ENCODE assay signal across 8 mouse cellular contexts in the genomic region with DNA sequence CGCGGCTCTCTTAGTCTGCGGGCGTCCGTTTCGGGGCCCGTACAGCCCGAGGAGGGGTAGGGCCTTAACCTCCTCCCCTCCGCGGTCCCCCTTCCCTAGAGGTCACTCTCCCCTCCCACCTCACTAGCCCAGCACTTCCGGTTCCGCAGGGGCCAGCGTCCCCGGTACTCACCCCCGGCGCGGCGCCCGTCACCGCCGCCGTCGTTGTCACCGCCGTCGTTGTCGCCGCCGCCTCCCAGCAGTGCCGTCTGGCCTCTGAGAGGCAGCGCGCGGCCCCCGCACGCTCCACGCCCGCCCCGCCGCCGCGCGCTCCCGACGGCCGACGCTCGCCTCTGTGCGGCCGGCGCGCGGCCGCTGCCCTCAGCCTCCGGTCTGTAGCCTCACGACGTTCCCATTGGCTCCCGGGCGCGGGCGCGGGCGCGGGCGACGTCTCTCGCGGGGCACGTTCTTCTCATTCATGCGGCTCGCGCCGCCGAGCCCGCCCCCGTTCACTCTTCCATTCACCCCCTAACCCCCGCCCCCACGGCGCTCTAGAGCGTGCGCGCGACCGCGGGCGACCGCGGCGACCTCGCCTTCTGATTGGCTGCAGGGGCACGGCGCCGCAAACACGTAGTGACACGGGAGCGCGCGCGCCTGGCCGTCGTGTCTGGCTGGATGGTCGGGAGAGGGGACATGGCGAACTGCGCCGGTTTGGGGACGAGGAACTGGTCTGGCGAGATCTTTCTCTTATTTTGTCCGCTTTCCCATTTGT. TPM values are rescaled to one million over a fixed set of nuclear protein-coding genes. Genes with fewer than 3 reads are reported as not detected.
DNase-seq lines count a peak whose midpoint lies in the region; ATAC-seq and TF ChIP-seq lines count a peak whose summit lies in the region.

A gene (minus strand): TSS at position 370 of the 751 bp plus-strand sequence.

- H3K9me3 ChIP-seq in embryonic facial prominence, embryonic 13.5 days = no peaks in the 10 kb centered on the region
- H3K9me3 ChIP-seq in limb, embryonic 12.5 days = no peaks in the 10 kb centered on the region
- no peaks in the 10 kb centered on the region for H3K9me3 ChIP-seq in midbrain, embryonic 15.5 days

- peaks cover 13% of the 10 kb centered on the region for H3K4me1 ChIP-seq in embryonic facial prominence, embryonic 13.5 days
- H3K4me1 ChIP-seq in kidney, adult 2 months (ENCODE audit: control insufficient read depth, insufficient read depth, low read length) = peaks cover 4% of the 10 kb centered on the region; the same call in 1 of the 2 replicates
- H3K4me1 ChIP-seq in limb, embryonic 12.5 days (replicated peaks) = peaks cover 13% of the 10 kb centered on the region
- peaks cover 23% of the 10 kb centered on the region for H3K4me1 ChIP-seq in midbrain, embryonic 15.5 days
- H3K4me1 ChIP-seq in spleen, adult 2 months (ENCODE audit: control insufficient read depth, insufficient read depth, insufficient read length) = peaks cover 3% of the 10 kb centered on the region

- peaks cover 10% of the 10 kb centered on the region for H3K36me3 ChIP-seq in embryonic facial prominence, embryonic 13.5 days
- H3K36me3 ChIP-seq in kidney, adult 2 months (ENCODE audit: control insufficient read depth, insufficient read depth, low read length) = peaks cover 5% of the 10 kb centered on the region
- H3K36me3 ChIP-seq in limb, embryonic 12.5 days = peaks cover 11% of the 10 kb centered on the region
- H3K36me3 ChIP-seq in midbrain, embryonic 15.5 days (replicated peaks) = peaks cover 7% of the 10 kb centered on the region
- peaks cover 6% of the 10 kb centered on the region for H3K36me3 ChIP-seq in spleen, adult 2 months (ENCODE audit: control insufficient read depth, insufficient read depth, low read length)

- H3K4me3 ChIP-seq in embryonic facial prominence, embryonic 13.5 days = peak within 1 kb of the TSS; percentile 93
- peak within 1 kb of the TSS; percentile 95 for H3K4me3 ChIP-seq in kidney, adult 2 months (ENCODE audit: insufficient read depth, low read depth, low read length)
- peak within 1 kb of the TSS; percentile 92 for H3K4me3 ChIP-seq in limb, embryonic 12.5 days (replicated peaks)
- H3K4me3 ChIP-seq in midbrain, embryonic 15.5 days = peak within 1 kb of the TSS; percentile 88
- peak within 1 kb of the TSS; percentile 98 for H3K4me3 ChIP-seq in spleen, adult 2 months (ENCODE audit: extremely low read depth, insufficient read depth, insufficient read length)

- no peak for TF ChIP-seq CTCF in kidney, adult 2 months (conservative IDR thresholded peaks at IDR 0.05; ENCODE audit: insufficient read depth, insufficient read length, low read depth, low read length)
- TF ChIP-seq CTCF in spleen, adult 2 months (IDR thresholded peaks at IDR 0.05; ENCODE audit: extremely low read depth, insufficient read depth, insufficient read length, insufficient replicate concordance) = no peak

- peak; percentile 96 for ATAC-seq in embryonic facial prominence, embryonic 13.5 days (ENCODE audit: insufficient number of reproducible peaks, insufficient read depth, low FRiP score, low TSS enrichment, low read depth)
- peak; percentile 94 for ATAC-seq in limb, embryonic 12.5 days (ENCODE audit: insufficient number of reproducible peaks, insufficient read depth, low FRiP score, low TSS enrichment, low read depth)
- peak; percentile 97 for ATAC-seq in midbrain, embryonic 15.5 days (replicated peaks)

- no peaks in the 10 kb centered on the region for H3K27me3 ChIP-seq in embryonic facial prominence, embryonic 13.5 days
- H3K27me3 ChIP-seq in kidney, adult 2 months (replicated peaks; ENCODE audit: control insufficient read depth, insufficient read depth, low read length) = no peaks in the 10 kb centered on the region
- no peaks in the 10 kb centered on the region for H3K27me3 ChIP-seq in limb, embryonic 12.5 days
- no peaks in the 10 kb centered on the region for H3K27me3 ChIP-seq in midbrain, embryonic 15.5 days (replicated peaks)
- no peaks in the 10 kb centered on the region for H3K27me3 ChIP-seq in spleen, adult 2 months (ENCODE audit: control insufficient read depth, insufficient read depth, low read length)

- H3K27ac ChIP-seq in embryonic facial prominence, embryonic 13.5 days = peak within 1 kb of the TSS; percentile 96
- H3K27ac ChIP-seq in kidney, adult 2 months (ENCODE audit: insufficient read depth, low read depth, low read length) = peak within 1 kb of the TSS; percentile 93
- peak within 1 kb of the TSS; percentile 95 for H3K27ac ChIP-seq in limb, embryonic 12.5 days
- H3K27ac ChIP-seq in midbrain, embryonic 15.5 days = peak within 1 kb of the TSS; percentile 96
- peak within 1 kb of the TSS; percentile 94 for H3K27ac ChIP-seq in spleen, adult 2 months (ENCODE audit: insufficient read depth, low read length)

- peak; percentile 93 for TF ChIP-seq POLR2A in kidney, adult 2 months (IDR thresholded peaks at IDR 0.05; ENCODE audit: low read depth, low read length)
- TF ChIP-seq POLR2A in spleen, adult 2 months (IDR thresholded peaks at IDR 0.05; ENCODE audit: low read depth, low read length) = peak; percentile 89

- peak; percentile 98 for DNase-seq in 3134 (ENCODE audit: extremely low read depth, insufficient read length, low spot score)
- DNase-seq in adrenal gland, postnatal 36 days = peak; percentile 99
- DNase-seq in heart, adult 18-20 months = peak; percentile 99
- peak; percentile 99 for DNase-seq in kidney, adult 2 months
- peak; percentile 96 to 97 for DNase-seq in spleen, adult 2 months (ENCODE audit: low read depth in 1 of 2, low spot score in 2 of 2)

- peak within 1 kb of the TSS; percentile 99 for H3K9ac ChIP-seq in embryonic facial prominence, embryonic 13.5 days
- H3K9ac ChIP-seq in limb, embryonic 12.5 days (replicated peaks) = peak within 1 kb of the TSS; percentile 93
- peak within 1 kb of the TSS; percentile 92 for H3K9ac ChIP-seq in midbrain, embryonic 15.5 days

- WGBS in embryonic facial prominence, embryonic 13.5 days = 1% methylated on average over 106 of the region's 107 CpGs
- under 1% methylated on average over 105 of the region's 107 CpGs for WGBS in kidney, adult 2 months
- WGBS in limb, embryonic 12.5 days = under 1% methylated on average over 102 of the region's 107 CpGs
- under 1% methylated on average over 92 of the region's 107 CpGs for WGBS in midbrain, embryonic 15.5 days
- WGBS in spleen, adult 2 months = under 1% methylated on average over 104 of the region's 107 CpGs

- peak within 1 kb of the TSS; percentile 68 for H3K4me2 ChIP-seq in embryonic facial prominence, embryonic 13.5 days
- peak within 1 kb of the TSS; percentile 74 for H3K4me2 ChIP-seq in limb, embryonic 12.5 days
- peak within 1 kb of the TSS; percentile 90 for H3K4me2 ChIP-seq in midbrain, embryonic 15.5 days

RNA-seq across cellular contexts. Expression of the gene that starts here (rescaled TPM):
- 10 to 100 TPM; 63.3 to 63.9 TPM for total RNA-seq in adrenal gland, postnatal 36 days (2021)
- 25.2 and 29.6 TPM in 2 replicates for polyA plus RNA-seq in embryonic facial prominence, embryonic 13.5 days (2015; fragmentation: Nextera tagmentation; extraction: Ambion mirVana)
- 10 to 100 TPM; 63.2 to 64.3 TPM for total RNA-seq in heart, adult 18-20 months (2021)
- 59.6 and 65.8 TPM in 2 replicates for polyA plus RNA-seq in kidney, adult 2 months (2012; rRNA removed)
- 32.0 and 38.3 TPM in 2 replicates for polyA plus RNA-seq in limb, embryonic 12.5 days (2016; fragmentation: Nextera tagmentation; extraction: Ambion mirVana)
- 19.0 and 19.9 TPM in 2 replicates for polyA plus RNA-seq in midbrain, embryonic 15.5 days (2015; fragmentation: Nextera tagmentation; extraction: Ambion mirVana)
- polyA plus RNA-seq in spleen, adult 2 months (2012; rRNA removed) = 24.2 and 27.1 TPM in 2 replicates

Comparison
In these comparisons a context has a peak if more than half of its experiments do, and no peak if none do; other contexts are left out.
1. Peak in every context shown above with its lines: DNase-seq, ATAC-seq, H3K4me3 ChIP-seq and H3K27ac ChIP-seq.